Mouse (Mus musculus): ENCODE measurements around the gene Rab39b. TPM values are rescaled to one million over a fixed set of nuclear protein-coding genes. Genes with fewer than 3 reads are reported as not detected.

Rab39b gene
- under 1 TPM in 1 of 2 experiments, not detected in 1; 0.07 TPM for total RNA-seq (2021)
- long read RNA-seq, experiment 1, result 0 reads
- long read RNA-seq, experiment 2, result 0 reads

DNA sequence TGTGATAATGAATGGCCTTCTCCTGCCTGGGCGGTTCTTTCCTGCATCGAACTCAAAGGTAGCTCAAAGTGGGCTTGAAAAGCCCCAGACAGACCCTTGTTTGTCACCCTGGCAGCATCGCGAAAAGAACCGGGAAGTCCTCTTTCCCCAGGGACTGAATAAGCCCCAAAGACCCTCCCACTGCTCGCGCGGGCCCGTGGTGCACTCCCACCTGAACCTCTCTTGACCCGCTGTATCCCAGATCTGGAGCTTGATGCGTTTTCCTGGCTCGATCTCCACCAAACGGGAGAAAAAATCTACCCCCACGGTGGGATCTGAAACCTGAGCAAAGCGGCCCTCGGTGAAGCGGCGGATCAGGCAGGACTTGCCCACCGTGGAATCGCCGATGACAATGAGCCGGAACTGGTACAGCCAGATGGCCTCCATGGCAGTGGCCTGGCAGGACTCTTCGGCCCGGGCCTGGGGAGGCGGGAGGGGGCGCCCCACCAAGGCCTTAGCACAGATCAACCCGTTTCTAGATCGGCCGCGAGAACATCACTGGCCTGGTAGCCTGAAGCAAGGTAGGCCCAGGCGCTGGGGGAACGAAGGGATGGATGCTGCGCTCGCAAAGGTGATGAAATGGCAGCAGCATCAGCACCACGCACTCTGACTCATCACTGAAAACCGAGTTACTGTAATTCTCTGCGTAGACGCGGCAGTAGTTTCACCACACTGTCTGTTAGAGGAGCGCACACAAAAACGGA lies at the start of gene Rab39b:
Gene Rab39b (minus strand): TSS at position 650 of the 743 bp plus-strand sequence.
- DNase-seq, result peak in 1 of 2 experiments; percentile 2
- intact Hi-C loops (cut with DNase I), result no loop called here

DNA sequence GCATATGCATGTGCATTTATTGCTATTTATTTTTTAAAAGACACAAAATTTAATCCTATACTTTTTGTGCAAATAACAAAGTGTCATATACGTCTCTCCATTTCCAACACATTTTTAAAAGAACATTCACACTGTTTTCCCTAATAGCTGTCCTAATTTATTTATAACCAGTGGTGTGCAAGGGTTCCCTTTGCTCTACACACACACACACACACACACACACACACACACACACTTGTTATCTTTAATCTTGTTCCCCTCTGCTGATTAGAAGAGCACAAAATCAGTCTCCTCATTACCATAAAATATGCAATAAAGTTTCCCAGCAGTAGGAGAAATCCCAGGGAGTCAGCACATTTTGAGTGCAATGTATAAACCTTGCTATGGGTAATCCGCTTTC lies 508 bp upstream of the Rab39b start:
- intact Hi-C loops (cut with DNase I), result no loop called here
- DNase-seq, result no peak

Other genes with a start within 250 kb of the Rab39b start
- gene Fundc2, start 195.8 kb downstream of the Rab39b start, total RNA-seq (2021), result 100 to 1,000 TPM; 118 to 146 TPM
- 1 to 10 TPM; 1.8 TPM for gene F8, start 195.6 kb downstream of the Rab39b start, total RNA-seq (2021)
- 10 to 100 TPM; 11.6 to 12.1 TPM for gene Cmc4, start 161.6 kb downstream of the Rab39b start, total RNA-seq (2021)
- gene Mtcp1, start 161.6 kb downstream of the Rab39b start, total RNA-seq (2021), result 1 to 10 TPM; 5.3 TPM
- gene Brcc3, start 161.6 kb downstream of the Rab39b start, total RNA-seq (2021), result 10 to 100 TPM; 18.3 to 22.9 TPM
- gene Vbp1, start 63.9 kb downstream of the Rab39b start, total RNA-seq (2021), result 10 to 100 TPM; 45.3 to 45.7 TPM

Measured in heart, postnatal 14 days (tissue).